Mouse (Mus musculus): ENCODE results near the gene Ghsr. TPM values are rescaled to one million over a fixed set of nuclear protein-coding genes. Genes with fewer than 3 reads are reported as not detected.
"Not testable (repeated sequence)": the region's sequence is repeated elsewhere in the genome, so short reads cannot be mapped to it uniquely, and the experiment has no call there.

Gene Ghsr
- not detected for total RNA-seq (2021)
- long read RNA-seq, experiment 1 = 0 reads
- long read RNA-seq, experiment 2 = 0 reads

DNA sequence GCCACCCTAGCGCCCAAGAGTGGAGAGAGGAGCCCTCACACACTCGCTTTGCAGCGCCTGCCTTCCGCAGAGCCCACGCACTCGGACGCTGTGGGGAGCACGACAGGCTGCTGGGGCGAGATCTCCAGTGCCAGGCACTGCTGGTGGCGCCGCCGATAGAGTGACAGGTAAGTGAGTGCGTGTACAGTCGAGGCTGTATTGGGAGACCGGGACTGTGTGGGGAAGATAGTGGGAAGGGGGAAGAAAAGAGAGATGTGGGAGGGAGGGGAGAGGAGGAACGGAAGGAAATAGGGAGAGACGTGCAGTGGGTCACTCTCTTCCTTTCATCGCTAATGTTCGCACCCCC is at the start of gene Ghsr:
Ghsr (plus strand) TSS at position 76 of the 346 bp plus-strand sequence.
- DNase-seq = no peak

DNA sequence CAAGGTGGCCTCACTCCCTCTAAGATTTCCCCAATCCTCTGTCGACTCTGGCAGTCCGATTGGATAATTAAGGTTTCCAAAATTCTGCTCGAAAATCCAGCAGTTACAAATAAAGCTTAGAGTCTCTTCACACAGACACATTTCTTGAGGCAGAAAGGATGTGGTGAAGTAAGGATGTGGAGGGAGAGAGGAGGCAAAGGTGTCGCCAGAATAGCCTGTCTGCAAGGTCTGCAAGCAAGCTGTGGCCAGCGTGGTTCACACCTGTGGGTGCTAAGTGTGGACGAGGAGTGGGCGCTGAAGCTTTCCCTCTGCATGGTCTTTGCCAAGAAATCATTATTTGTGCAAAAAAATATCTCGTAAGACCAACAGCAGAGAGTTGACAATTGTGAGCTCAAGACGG is 48.6 kb upstream of the Ghsr start:
- no peak for DNase-seq

DNA sequence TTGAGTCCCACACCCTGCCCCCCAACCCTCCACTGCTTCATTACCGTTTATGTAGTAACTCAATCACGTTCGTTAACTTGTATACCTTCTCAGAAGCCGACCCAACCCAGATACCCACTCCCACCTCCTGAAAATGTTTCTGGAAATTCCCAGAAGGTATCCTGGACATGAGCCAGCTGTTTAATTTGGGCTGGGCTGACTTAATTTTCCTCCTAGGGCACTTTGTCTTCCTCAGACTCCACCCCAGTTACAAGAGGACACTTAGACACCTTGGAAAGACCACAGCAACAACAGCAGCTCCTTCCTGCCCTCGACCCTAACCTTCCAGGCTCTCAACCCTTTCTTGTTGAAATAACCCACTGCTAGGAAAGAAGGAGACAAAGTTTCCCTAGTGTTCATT is 47.6 kb upstream of the Ghsr start:
- no peak for DNase-seq

DNA sequence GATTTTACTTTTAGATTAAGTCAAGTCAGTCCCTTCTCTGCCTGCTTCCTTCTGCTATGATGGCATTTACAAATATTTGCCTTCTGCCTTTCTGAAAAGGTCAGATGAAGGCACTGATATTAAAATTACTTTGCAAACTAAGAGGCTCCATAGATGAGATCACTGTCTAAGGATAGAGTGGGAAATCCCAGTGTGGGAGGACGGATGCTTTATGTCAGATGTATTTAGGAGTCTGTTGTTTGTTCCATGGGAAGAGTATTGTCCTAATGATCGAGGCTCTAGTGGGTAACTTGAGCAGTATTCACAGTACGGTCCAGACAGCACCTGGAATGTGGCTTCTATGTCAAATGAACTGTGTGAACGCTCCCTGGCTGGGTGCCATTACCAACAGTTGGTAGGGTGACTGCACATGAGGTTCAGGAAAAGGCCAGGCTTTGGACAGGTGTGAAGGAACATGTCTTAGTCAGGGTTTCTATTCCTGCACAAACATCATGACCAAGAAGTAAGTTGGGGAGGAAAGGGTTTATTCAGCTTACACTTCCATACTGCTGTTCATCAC is 44.4 kb upstream of the Ghsr start:
- no peak for DNase-seq

DNA sequence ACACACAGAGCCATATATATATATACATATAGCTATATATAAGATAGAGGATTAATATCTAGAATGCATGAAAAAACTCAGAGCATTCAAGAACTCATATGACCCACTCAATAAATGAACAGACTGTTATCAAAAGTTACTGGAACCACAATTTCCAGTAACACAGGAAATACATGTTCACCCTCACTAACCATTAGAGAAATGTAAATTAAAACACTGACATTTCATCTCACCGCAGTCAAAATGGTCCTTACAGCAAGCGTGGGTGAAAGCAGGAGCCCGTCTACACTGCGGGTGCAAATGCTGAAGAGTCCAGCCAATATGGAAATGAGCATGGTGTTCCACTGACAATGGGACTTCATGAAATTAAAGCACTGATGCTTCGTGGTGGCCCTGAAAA is 40.4 kb upstream of the Ghsr start:
- DNase-seq = no peak

DNA sequence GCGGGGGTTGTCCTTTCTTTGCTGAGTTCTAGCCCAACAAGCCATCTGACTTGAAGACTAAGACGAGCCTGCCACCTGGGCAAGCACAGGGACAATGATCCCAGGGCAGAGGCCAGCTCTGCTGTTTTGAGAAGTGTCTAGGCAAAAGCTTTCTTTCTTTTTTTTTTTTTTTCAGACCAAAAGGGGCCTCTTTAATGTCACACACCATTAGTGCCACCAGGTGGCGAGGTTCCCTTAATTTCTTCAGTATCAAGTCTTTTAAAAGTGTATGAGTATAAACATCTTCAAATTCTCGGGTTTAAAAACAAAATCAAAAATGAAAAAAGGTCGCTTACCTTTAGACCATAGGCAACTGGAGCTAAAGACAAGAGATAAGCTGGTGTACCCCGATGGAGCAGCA is 32.7 kb upstream of the Ghsr start:
- DNase-seq = no peak

DNA sequence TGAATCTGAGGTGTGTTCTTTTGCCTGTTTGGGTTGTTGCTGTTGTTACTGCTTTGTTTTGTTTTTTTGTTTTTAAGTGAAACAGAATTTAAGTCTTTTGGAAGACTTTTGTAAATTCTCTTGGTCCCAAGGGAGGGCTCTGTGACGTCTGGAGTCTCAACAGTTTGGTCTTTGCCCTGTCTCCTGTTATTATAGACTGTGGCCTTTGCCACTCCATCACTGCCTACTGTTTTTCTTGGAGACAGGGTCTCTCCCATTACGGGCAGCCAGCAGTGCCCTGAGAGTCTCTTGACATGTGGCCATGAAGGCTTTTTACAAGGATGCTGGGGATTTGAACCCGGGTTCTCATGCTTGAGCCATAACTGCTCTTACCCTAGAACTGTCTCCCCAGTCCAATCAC is 32.3 kb upstream of the Ghsr start:
- DNase-seq = no peak

DNA sequence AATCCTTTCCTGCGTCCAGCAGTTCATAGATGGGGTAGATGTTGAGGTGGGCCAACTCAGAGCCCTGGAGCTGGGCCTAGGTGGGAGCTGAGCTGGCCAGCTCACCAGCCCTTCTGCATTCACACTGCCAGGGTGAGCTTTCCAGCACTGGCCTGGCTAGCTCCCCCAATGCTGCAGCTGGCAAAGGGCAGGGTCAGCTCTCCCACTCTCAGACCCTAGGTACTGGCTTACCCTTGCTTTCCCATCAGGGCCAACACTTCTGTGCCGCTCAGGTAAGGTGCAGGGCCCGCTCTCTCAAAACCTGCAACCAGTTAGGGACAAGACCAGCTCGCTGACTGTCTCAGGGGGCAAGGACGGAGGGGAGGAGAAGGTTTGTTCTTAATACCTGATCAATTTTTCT is 30.4 kb upstream of the Ghsr start:
- no peak for DNase-seq

DNA sequence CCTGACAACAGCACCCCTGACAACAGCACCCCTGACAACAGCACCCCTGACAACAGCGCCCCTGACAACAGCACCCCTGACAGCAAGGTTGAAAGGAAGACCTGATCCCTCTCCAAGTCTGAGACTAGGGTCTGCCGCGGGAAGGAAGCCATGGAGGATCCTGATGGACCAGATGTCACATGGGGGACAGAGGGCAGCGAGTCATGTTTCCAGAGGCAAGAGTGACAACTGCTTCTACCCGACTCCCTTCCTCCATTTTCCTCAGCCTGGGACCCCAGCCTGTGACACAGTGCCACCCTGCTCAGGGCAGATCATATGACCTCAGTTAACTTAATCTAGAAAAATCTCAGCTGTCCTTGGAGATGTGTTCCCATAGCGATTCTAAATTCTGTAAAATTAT is 28.7 kb upstream of the Ghsr start:
- DNase-seq = no peak

DNA sequence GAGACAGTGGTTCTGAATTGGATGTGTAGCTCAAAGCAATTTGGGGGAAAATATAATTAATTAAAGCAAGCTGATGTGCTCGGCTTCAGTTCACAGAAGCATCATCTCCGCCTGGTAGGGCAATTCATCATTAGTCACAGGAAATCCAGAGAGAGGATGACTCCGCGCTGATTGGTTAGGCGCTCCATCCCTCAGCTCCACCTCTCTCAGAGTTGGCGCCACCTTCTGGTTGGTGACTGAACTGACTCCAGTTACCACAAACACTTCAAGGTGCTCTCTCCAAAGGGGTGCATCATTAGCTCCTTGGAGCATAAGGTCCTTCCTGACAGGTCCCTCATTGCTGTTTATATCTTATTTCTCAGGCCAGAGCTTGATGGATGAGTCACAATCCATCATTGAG is 25.6 kb upstream of the Ghsr start:
- peak; percentile 35 for DNase-seq

DNA sequence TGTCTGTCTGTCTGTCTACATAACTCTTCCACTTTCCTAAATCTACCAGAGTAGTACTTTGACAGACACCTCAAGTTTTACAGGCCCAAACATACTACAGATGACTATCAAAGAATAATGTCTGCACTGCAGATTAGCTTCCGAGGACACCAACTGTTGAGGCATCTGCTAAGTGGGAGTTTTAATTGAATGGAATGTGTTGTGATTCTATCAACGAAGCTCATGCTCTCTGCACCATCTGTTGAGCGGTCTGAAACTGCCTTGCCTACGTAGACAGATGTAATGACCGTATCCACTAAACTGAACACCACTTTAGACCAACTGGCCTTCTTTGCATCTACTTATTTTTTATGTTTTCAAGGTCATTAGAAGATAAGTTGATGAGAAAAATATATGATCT is 22.7 kb upstream of the Ghsr start:
- no peak for DNase-seq

DNA sequence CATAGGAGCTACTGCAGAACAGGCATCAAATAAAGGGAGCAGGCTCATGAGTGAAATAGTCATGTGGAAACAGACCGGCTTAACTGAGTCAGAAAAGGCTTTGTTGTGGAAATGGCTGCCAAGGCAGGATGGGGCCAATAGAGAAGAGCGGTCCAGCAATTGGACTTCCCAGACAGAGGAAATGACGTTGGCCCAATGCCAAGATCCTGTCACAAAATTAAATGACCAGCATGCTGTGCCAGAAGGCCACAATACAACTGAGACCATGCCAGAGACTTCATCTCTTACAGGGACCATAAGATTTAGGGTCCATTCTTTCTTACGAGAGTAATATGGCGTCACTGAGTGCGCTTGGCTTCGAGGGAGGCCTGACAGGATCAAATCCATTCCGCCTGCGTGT is 20.0 kb upstream of the Ghsr start:
- DNase-seq = no peak

DNA sequence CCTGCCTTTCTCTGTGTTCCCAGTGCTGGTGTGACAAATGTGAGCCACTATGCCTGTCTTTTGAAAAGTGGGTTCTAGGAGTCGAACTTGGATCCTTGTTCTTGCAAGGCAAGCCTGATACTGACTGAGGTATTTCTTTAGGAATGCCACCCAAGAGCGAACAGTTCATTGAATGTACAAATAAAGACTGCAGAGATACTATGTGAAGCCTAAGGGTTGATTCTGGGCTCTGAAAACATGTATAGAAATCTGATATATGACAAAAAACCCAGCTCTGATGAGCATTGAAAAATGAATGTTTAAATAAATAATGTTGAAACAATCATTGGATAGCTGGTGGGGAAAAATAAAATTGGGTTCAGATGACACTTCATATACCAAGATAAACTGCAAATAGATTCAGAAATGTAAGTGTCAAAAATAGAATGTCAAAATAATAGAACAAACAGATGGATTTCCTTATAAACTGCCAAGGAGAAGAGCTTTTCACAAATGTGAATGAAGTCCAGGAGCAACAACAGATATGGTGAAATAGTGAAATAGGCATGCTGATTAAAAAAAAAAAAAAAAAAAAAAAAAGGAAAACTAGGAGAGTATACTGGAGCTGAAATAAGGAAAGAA is 11.9 kb upstream of the Ghsr start:
- DNase-seq = no peak

DNA sequence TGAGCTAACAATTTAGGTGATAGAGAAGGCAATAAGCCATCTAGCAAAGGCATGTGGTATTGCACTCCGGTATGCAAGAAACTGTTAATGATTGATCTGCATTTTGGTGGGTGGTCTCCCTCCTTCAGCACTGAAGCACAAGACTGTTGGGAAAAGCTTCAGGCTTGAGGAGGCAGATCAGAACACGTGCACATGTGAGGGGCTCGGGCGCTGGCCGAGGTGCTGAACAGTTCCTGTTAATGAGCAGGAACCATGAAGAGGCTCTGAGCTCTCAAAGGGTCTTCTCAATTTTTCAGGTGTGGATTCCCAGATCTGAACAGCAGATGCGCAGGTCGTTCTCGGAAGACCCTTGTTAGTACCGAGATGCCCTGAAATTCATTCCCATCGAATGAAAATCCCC is 1.0 kb upstream of the Ghsr start:
- DNase-seq = no peak

DNA sequence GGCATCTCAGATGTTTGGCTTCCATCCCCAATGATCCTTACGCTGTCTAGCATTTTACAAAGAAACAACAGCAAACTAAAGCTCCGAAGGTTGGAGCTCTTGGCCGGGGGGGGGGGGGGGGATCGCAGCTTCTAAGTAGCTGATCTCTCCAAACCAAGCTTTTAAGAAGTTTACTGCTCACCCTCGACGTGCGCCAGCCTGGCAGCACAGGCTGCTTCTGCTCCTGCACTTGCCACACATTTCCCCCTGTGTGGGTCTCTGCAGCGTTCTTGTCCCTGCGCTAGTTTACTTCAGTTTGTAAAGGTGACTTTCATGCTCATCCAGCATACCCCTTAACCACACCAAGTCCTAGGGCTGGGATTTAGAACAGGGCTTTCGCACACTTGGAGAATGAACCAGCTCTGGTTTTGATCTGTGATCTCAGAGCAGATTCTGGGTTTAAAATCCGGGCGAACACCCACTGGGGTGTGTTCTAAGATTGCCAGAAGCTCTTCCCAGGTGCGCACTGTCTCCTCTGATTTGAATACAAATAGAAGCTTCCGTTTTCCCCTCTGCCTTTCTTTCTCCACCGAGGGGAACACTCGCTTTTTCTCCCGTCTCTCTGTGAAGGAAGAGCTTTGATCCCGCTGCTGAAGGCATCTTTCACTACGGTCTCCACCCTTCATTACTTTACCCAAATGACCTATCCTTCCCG is 422 bp upstream of the Ghsr start:
- DNase-seq = no peak

DNA sequence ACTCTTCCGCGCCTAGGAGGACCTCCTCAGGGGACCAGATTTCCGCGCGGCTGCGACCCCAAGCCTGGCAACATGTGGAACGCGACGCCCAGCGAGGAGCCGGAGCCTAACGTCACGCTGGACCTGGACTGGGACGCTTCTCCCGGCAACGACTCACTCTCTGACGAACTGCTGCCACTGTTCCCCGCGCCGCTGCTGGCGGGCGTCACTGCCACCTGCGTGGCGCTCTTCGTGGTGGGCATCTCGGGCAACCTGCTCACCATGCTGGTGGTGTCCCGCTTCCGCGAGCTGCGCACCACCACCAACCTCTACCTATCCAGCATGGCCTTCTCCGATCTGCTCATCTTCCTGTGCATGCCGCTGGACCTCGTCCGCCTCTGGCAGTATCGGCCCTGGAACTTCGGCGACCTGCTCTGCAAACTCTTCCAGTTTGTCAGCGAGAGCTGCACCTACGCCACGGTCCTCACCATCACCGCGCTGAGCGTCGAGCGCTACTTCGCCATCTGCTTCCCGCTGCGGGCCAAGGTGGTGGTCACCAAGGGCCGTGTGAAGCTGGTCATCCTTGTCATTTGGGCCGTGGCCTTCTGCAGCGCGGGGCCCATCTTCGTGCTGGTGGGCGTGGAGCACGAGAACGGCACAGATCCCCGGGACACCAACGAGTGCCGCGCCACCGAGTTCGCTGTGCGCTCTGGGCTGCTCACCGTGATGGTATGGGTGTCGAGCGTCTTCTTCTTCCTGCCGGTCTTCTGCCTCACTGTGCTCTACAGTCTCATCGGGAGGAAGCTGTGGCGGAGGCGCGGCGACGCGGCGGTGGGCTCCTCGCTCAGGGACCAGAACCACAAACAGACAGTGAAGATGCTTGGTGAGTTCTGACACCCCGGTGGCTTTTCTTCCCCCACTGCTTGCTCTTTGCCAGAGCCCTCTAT is 837 bp downstream of the Ghsr start:
- DNase-seq = no peak

DNA sequence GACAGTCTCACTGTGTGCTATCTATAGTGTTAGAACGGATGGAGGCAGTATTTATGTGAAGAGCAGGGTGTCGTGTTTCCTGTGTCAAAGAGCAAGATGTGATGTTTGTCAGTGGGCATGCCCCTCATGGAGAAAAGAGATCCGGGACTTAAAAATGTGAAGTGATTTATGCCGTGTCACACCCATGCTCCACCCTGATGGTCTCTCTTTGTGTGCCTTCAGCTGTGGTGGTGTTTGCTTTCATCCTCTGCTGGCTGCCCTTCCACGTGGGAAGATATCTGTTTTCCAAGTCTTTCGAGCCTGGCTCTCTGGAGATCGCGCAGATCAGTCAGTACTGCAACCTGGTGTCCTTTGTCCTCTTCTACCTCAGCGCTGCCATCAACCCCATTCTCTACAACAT is 3.2 kb downstream of the Ghsr start:
- no peak for DNase-seq

DNA sequence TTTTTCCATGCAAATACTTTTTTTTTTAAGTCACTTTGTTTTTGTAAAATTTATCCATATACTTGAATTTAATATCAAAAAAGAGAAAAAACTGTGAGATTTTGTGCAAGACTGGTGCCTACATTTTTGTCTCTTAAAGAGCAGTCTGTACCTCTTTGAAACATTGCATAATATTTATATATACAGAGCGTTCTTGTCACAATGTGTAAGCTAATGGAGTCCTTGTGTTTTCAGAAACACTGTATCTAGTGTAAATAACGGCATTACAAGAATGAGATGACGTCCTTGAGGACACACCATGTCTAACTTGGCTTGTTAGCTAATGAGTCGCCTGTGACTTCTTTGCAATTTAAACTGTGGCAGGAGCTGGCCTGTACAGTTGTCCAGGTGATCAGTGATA is 6.8 kb downstream of the Ghsr start:
- DNase-seq = no peak

DNA sequence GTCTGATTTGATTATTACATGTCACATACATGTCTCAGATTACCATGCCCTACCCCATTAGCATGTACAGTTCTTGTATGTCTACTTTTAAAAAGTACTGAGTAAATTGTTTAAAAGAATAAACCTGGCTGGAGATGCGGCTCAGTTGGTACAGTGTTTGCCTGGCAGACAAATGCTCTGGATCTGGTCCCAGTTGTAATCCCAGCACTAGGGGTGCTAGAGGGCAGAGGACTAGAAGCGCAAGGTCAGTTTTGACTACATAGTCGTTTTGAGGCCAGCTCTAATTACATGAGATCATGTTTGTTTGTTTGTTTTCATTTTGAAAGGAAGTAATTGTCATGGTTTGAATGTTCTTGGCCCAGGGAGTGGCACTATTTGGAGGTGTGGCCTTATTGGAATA is 13.7 kb downstream of the Ghsr start:
- DNase-seq = no peak

DNA sequence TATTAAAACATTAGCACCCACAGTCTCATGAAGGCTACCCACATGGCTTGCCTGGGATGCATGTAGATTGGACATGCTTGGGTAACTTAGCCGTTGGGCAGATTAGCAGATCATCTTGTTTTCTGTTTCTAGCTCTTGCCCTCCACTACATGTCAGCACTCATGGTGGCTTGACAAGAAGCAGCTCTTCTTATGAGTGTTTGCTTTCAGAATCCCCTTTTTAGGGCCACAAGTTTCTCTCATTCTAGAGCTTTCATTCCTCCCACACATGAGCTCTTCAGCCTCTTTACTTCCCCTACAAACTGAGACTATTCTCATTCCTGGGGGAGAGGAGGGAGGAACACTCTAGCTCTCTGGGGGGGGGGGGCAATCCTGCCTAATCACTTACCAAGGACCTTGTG is 18.8 kb downstream of the Ghsr start:
- no peak for DNase-seq

DNA sequence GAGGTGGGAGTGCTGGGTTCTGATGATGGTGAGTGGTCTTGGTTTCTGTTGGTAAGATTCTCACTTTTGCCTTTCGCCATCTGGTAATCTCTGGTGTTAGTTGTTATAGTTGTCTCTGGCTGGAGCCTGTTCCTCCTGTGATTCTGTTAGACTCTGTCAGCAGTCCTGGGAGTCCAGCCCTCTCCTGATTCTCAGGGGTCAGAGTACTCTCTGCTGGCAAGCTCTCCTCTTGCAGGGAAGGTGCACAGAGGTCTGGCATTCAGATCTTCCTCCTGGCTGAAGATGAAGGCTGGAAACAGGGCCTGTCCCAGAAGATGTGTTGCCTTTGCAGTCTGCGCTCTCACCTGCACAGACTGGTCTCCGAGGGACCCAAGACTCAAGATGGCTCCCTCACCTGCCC is 29.8 kb downstream of the Ghsr start:
- not testable (repeated sequence) for DNase-seq

DNA sequence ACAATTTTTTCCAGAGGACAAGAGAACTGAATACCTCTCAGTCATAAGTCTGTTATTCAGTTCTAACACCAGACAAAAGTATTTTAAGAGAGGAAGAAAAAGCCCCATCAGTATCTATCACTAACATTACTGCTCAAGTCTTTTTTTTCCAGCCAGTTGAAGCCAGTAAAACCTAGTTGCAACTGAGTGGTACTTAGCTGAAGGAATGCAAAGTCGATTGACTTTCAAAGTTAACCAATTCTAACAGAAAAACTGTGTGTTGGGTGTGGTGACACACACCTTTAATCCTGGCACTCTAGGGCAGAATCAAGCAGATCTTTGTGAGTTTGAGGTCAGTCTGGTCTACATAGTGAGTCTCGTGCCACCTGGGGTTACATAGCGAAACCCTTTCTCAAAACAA is 35.3 kb downstream of the Ghsr start:
- no peak for DNase-seq

DNA sequence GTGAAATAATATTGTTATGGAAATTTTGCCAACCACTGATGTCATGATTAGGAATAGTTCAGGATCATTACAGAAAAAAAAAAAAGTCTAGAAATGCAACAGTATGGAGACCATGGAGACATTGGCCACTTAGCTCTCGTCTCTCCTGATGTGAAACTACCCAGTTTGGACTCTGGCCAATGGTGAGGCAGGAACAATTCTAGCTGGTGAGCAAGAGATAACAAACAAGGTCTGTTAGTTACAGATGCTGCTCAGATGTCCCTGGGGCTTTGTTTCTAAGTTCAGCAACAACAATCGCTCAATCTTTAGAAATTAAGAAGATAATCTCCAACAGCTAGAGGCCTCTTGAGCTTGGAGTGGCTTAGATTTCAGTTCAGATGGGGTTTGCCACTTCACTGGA is 37.4 kb downstream of the Ghsr start:
- DNase-seq = no peak

All from gastrocnemius, postnatal 25 days (tissue).